Mouse (Mus musculus) thymus, postnatal 25 days (tissue): ENCODE measurements around the gene Anks6.
A peak's percentile ranks its signal among the peaks of the same experiment; 100 is the strongest.

ENCODE experiments used
- DNase-seq: peaks from one replicate; pipeline ENCODE4 v3.0.0; 2022

Gene Anks6

DNA sequence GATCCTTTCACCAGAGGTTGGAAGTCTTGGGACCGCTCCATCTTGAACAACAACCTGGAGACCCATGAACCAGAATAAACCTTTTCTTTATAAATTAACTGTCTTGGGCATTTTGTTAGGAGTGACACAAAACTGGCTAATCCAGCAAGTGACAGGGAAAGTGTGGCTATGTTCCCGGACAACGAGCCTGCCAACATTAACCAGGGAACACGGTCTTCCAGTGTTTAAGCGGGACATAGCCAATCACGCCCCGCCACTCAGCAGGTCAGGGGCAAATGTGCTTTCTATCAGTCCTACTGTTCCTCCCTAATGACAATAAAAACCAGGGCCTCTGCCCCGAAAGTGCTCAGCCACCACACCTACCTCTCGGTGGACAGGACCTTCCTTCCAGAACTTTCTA, 13.4 kb downstream of the Anks6 start:
- no peak for DNase-seq

- DNase-seq: no peak
These were observed 17.6 kb downstream of the Anks6 start for GRCm38 (mm10) chr4:47039586-47039985.

- DNase-seq: peak; percentile 79
These were observed 19.9 kb downstream of the Anks6 start for GRCm38 (mm10) chr4:47037321-47037657.

DNA sequence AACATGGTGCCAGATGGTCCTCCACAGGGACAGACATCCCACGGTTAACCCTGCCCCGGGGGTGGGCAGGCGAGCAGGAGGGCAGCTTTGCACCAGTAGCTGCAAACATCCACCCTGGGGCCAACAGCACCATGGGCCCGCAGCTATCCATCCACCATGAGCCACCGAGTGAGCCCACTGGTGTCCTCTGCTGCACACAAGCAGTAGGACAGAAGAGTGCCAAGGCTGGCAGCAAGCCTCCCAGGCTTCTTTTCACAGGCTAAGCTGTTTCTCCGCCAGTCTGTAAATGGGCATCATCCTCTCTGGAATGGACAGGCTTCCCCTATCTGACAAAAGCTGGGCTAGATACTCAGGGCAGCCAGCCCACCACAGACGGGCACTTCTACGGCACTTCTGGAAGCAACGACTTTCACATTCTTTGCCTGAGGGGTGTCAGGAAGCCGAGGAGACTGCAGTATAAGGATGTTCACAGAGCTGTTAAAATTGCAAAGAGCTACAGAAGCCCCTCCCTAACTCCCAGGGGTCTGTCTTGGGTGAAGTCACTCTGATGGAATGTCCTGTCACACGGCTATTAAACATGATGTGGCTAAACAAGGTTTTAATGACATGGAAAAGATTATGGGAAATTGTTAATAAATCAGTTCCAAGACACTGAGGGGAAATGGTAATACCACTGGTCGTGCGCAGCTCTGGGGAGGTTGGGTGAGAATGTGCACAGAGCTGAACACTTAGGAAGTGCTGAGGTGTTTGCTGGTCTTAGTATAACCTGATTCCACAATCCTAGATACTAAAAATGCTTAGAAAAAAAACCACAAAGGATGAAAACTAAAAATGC, 20.5 kb downstream of the Anks6 start:
- no peak for DNase-seq

DNA sequence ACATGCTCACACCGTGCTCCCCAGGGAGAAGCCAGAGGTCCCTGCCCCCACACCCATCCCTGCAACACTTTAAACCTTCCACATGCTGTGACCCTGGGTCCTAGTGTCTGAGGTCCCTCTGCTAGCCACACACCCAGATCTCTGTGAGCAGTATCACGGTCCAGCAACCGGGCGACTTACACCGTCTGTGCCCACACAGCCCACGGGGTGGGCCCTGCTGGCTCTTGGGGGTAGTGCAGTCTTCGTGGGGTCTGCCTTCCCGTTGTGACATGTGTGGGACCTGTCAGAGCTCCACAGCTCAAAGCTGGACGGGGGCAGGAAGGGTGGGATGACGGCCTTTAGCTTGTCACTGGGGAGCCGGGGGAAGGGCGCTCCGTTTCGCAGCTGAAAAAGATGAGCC, 21.7 kb downstream of the Anks6 start:
- no peak for DNase-seq

- no peak for DNase-seq
These were observed 25.1 kb downstream of the Anks6 start for GRCm38 (mm10) chr4:47032171-47032570.

DNA sequence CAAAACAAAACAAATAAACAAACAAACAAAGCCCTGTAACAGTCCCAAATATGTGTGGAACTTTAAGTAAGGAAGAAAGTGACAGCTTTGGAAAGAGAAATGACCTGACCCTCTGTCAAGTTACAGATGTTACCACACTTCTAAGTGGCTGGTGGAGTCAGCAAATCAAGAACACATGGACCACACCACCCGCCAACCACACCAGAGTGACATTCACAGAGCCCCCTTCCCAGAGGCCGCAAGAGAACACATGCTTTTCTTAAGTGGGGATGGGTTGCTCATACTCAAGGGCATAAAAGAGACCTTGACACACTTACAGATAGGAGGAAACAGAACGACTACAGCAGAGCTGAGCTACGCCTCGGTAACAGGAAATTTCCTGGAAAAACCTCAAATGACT, 28.4 kb downstream of the Anks6 start:
- DNase-seq: no peak

DNA sequence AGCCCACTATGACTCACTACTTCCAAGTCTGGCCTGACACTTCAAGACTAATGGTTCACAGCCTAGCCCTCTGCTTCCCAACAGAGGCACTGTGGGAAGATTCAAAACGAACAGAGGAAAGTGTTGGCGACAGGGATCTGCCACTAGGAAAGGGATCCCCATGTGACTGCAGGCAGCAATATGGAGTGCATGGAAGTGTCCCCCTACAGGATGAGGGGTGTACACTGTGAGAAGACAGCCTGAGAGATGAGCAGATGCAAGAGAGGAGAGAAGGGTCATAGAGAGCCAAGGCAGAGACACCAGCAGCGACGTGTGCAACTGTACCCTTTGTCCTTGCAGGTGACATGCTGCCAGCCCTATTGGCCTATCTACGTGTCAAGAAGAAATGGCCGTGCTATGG, 33.3 kb downstream of the Anks6 start:
- DNase-seq: no peak

- no peak for DNase-seq
These were observed 34.2 kb downstream of the Anks6 start for GRCm38 (mm10) chr4:47022804-47023603.

- peak; percentile 83 for DNase-seq
These were observed 36.7 kb downstream of the Anks6 start for GRCm38 (mm10) chr4:47020563-47020962.

- DNase-seq: peak; percentile 30
These were observed 42.1 kb downstream of the Anks6 start for GRCm38 (mm10) chr4:47015156-47015555.

DNA sequence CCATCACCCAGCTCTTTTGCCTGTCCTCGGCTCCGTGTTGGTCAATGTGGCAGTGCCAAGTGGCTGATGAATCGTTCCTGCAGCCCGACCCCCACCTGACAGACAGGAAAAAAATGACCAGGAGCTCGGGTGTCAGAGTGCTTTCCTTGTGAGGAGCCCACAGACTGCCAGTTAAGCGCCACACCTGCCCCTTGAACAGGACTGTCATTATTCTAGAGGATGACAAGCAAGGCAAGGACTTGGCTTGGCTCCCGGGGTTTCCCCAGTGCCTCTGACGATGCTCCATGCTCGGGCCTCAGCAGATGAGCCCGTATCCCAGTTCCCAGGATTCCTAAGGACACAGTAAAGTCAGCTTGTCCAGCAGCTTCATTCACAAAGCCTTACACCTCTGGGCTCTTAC, 44.8 kb downstream of the Anks6 start:
- no peak for DNase-seq

DNA sequence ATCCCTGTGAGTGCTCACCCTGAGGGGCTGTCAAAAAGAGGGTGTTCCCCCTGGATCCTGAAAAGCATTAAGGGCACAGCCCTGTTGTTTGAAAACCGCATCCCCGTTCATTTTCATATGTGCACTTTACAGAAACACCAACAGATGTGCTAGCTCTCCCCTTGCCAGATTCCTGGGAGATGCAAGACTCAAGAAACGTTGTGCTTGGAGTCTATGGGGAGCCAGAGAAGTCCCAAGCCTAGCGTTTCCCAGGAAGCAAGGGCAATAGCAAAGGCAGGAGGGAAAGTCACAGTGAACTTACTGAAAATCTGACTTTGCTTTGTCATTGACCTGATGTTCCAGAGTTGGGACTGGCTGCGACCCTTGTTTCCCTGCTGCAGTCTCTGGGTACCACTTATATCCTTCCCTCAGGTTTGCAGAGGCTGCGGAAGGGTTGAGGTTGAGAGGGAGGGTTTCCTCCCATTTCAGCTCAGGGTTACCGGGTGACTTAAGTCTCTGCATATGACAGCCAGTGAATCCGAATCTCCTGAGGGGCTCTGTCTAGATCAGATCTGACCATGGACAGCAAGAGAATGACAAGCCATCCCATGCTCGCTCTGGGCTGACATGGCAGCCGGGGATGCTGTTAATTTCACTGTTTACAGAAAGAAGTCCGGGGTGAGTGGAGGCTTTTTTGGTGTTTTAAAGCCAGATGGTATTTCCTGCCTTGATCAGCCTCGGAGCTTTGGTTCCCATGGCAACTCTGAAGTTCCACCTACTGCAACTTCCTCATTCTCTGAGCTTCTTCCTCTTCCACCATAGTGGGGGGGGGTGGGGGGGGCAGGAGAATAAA, 46.6 kb downstream of the Anks6 start:
- peak; percentile 79 for DNase-seq

DNA sequence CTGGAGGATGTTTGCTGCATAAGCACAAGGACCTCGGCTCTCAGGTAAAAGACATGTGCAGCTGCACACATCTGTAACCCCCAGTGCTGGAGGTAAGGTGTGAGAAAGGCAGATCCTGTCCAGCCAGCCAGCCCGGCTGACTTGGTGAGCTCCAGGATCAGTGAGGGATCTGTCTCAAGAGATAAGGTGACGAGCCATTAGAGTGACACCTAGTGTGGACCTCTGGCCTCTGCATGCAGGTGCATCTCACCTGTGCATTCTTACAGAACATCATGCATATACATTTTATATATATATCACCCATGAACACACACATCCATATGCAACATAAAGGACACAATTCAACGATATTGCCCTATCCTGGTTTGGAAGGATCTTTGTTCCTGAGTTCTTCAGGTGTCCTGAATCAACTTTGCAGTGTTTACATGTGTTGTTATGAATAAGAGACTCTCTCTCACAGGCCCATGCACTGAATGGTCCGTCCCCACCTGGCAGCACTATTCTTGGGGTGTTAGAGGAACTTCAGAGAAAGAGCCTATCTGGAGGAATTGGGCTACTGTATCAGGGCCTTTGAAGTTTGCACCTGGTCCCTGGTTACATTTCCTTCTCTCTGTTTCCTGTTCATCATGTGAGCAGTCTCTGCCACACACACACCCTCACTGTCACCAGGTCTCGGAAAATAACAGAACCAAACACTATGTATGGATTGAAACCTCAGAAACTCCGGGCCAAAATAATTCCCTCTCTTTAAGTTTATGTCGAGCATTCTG, 56.4 kb downstream of the Anks6 start:
- DNase-seq: peak; percentile 65

DNA sequence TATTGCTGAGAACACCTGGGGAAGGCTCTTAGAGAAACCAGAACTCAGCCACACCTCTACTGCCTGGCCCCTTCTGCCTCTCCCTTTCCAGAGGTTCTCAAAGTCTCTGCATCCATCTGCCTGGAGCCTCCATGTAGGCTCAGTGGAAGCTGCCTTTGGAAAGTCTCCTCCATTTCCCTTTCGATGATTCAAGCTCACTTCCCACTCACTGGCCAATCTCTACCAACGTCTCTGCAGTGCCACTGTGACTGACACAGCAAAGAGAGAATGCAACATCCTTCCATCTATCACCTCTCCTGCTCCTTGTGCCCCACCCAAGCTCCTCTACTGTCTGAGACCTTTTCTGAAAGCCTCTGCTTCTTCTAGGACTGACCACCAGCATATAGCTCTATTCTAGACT, 59.3 kb downstream of the Anks6 start:
- DNase-seq: no peak

DNA sequence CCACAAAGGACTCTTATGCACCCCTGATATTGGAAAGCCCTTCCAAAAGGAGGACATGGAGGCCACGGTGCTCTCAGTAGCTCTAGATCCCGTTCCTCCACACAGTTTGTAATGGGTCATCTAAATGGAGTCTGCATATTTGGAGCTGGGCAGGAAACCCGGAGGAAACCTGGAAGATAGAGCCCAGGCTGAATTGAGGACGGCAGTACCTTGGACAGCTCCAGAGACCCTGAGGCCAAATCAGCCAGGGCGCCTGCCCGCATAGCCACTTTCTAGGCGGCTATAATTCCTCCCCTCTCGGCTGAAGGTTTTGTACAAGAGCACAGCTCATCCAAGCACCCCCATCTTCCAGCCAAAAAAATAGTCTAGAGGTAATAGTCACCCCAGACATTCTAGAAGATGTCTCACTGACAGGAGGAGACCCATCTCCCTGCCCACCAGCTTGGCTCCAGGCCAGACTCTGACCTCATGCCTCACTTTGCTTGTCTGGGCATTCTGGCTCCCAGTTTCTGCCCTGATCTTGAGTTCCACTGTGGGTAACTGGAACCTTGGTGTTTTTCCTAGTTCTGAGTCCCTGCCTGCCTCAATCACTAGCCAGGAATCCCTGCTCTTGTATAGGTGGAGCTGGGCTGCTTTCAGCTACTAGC, 64.3 kb downstream of the Anks6 start:
- DNase-seq: peak; percentile 36

- DNase-seq: no peak
These were observed 65.3 kb downstream of the Anks6 start for GRCm38 (mm10) chr4:46991959-46992316.

DNA sequence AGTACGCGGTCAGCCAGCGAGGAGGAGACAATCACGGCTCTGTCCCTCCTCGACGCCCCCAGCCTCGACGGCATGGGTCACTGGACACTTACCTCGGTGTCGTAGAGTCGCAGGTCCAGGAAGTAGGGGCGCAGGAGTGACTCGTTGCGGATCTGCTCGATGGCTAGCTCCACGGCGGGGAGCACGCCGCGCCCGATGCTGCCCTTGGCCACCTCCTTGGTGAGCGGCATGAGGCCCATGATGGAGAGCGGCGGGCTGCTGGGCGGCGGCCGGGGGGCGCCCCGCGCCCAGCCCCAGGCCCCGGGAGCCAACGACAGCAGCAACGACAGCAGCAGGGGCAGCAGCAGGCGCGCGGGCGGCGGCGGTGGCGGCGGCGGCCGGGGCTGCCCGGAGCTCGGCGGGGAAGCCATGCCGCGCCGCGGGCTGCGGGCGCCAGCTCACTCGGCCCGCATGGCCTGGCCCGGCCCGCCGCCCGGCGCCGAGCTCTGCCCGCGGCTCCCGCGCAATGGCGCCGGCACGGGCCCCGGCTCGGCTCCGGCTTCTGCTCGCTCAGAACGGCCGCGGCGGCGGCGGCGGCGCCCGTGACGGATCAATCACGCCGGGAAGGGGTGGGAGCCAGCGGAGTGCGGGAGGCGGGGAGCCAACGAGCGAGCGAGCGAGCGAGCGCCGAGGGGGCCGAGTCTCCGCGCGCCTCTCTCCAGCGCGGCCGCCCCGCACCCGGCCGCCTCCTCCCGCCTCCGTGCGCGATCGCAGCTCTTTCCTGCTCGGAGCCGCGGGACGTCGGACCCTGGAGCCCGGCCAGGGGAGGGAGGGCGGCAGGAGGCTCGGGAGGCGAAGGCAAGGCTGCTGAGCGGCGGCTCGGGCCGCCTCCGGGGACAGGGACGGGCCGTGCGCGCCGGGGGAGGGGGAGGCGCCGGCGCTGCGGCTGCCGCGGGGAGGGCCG, 65.9 kb downstream of the Anks6 start, which contains the start of gene Gabbr2:
Gene Gabbr2 (minus strand): TSS at position 858 of the 943 bp plus-strand sequence.
- no peak for DNase-seq

DNA sequence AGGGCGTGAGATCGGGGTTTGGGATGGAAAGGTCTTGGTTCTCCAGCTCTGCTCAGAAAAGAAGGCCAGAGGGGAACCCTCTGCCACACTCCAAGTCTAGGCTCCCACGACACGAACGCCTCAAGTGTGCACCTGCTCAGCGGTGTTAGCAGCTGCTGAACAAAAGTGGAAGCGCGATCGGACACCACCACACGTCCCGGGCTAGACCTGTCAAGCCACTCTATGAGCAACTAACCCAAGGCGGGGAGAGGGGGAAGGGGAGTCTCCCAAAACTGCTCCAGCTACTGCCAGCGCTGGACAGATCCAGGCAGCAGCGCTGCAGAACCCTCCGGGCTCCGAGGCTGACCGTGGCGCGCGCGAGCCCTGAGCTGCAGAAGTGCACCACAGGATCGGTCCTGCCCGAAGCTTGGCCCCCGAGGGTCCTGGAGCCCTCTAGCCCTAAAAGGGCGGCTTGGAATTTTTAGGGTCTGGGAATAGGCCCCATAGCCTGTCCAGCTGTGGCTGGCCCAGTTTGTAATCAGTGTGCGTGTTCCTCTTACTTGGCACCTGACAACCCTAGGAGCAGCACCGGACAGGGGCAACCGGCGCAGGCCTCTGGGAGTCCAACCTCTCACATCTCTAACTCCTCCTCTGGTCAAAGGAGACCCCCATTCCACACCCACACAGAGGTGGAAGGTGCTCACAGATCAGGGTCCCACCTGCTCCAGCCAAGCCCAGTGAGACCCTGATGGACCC, 66.8 kb downstream of the Anks6 start:
- no peak for DNase-seq

GRCm38 (mm10) chr4:46989842-46990241, 67.4 kb downstream of the Anks6 start:
- DNase-seq: peak; percentile 51
